Mouse (Mus musculus): ENCODE data around the gene Tsc22d4.
A peak's percentile ranks its signal among the peaks of the same experiment; 100 is the strongest.

The Tsc22d4 gene

DNA sequence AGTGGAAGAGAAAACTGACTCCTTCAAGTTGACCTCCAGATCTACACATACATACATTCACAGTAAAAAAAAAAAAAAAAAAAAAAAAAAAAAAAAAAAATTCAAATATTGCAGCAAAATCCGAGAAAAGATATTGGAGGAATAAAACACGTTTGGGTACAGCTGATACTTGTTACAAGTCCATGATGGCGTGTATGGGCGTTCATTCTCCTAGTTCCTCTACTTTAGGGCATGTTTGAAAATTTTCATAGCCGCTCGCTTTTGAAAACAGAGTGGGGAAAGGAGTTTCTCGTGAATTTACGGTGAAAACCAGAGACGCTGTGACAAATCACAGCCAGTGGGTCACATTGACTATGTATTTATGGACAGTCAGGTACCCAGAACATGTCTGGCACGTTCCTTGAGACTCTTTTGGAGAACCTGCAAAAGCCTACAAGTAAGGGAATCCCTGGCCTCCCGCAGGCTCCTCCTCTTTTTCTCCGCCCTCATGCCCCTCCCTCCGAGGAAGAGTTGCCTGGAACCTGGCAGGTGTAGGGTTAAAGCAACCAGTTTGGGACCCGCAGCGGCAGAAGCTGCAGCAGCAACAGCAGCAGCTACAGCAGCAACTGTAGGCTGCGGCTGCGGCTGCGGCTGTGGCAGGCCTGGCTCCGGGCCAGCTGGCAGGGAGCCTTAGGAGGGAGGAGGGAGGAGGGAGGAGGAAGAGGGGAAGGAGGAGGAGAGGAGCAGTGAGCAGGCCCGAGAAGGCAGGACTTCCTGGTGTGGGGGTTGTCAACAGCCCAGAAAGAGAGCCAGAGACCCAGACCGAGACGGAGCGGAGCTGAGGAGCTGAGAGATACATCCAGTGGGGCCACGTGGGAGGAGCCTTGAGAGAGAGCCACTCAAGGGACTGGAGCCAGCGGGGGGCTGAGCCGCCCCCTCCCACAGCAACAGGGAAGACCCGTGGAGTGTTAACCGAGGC is at the start of gene Tsc22d4:
Gene Tsc22d4, plus strand, starts transcription at position 517 of the 958 bp plus-strand sequence.
- peak; percentile 93 to 96 for DNase-seq

GRCm38 (mm10) chr5:137695930-137696329 is 49.6 kb upstream of the Tsc22d4 start:
- DNase-seq = no peak

- DNase-seq = peak in 1 of 2 experiments; percentile 65
Observed at GRCm38 (mm10) chr5:137699080-137699479, 46.5 kb upstream of the Tsc22d4 start.

DNA sequence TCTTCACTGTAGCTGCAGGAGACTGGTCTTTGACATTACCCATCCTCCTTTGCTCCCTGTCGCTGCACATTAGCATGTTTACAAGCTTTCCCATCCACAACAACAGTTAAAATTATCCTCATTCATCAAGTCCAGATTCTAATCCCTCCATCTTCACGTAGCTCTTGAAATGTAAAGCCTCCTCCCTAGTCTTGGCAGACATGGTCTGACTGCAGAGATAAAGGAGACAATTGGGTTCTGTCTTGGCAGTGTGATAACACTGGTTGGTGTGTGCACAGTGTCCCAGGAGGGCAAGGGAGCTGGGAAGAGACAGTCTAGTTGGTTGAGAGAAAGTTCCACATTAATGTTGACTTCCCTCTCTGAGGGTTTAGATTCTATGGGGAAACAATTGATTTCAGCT is 45.7 kb upstream of the Tsc22d4 start:
- no peak for DNase-seq

- DNase-seq = peak; percentile 62 to 71
Observed at GRCm38 (mm10) chr5:137705242-137705641, 40.3 kb upstream of the Tsc22d4 start.

DNA sequence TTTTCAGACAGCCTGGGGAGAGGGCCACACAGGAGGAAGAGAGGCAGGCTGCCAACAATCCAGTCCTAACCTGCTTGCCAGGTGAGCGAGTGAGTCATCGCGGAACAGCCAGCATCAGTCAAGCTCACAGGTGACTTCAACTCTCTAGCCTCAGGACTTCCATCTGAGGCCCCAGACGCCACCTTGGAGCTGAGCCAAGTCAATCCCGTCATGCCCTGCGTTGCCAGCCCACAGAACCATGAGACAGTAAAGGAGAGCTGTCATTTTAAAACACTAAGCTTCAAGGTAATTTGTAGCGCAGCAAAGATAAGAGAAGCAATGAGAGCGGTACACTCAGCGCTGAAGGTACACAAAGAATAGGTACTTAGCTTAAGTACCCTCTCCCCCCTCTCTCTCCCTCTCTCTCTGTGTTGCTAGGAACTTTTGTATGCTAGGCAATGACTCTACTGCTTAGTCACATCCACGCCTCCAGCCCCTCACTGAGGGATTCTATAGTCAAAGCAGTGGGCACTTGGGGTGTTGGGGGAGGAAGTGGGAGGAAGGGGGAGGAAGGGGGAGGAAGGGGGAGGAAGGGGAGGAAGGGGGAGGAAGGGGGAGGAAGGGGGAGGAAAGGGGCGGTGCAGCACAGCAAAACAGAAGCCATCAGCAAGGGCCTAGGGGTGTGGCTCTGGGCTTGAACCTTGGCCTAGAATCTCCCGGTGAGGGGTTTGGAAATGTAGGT is 38.5 kb upstream of the Tsc22d4 start:
- DNase-seq = peak; percentile 82 to 88

DNA sequence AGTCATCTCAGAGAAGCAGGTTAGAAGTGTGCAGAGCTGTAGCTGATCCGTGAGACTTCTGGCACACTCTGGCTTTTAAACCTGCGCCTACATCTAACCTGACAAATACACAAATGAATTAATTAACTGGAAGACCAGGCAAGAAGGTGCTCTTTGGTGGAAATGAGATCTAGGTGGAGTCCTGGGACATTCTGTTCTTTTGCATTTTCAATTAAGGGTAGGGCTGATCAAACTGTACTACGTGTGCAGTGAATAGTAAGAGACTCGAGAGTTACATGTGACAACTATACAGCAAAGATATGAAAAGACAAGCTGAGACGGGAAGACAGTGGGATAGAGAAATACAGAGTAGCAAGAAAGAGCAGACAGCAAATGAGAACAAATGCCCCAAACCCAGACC is 32.1 kb upstream of the Tsc22d4 start:
- no peak for DNase-seq

GRCm38 (mm10) chr5:137715685-137716084 is 29.8 kb upstream of the Tsc22d4 start:
- no peak for DNase-seq

DNA sequence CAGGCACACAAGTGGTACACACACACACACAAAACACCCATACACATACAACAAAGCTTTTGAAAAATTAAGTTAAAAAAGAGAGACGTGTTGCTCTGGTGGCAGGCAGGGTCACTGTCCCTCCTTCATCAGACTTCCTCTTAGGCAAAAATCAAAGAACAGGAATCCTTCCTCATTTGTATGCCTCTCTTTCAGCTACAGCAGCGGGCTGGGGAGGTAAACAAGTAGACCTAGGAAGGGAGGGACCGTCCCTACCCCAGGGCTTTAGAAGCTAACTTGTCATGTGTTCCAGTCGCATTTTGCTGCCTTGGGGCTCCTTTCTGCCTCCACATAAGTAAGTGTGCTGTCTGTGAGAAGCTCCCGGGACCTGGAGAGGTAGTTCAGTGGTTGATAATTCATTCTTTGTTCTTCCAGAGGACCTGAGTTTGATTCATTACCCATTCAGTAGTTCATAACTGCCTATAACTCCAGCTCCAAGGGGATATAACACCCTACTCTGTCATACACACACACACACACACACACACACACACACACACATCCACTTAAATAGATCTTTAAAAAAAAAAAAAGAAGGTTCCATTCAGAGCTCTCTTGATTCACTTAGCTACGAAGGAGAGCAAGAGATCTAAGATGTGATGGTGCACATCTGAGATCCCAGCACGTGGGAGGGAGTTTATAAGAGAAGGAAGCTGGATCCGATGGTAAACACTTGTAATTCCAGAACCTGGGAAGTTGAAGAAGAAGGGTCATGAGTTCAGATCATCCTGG is 27.3 kb upstream of the Tsc22d4 start:
- DNase-seq = no peak

GRCm38 (mm10) chr5:137719088-137719487 is 26.4 kb upstream of the Tsc22d4 start:
- no peak for DNase-seq

- peak; percentile 72 to 84 for DNase-seq
Observed at GRCm38 (mm10) chr5:137720558-137721164, 24.9 kb upstream of the Tsc22d4 start.

- DNase-seq = no peak
Observed at GRCm38 (mm10) chr5:137723840-137724239, 21.7 kb upstream of the Tsc22d4 start.

DNA sequence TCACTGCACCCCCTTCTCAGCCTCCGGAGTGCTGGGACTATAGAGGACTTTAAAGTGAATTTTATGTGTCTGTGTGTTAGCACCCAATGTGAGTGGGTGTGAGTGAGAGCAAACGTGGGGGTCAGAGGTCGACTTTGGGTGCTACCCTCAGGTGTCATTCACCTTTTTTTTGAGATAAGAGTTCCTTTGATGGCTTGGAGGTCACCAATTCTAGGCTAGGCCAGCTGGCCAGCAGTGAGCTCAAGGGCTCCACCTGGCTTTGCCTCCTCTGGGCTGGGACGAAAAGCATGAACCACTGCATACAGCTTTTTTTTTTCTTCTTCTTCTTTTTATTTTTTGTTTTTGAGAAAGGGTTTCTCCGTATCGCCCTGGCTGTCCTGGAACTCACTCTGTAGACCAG is 18.8 kb upstream of the Tsc22d4 start:
- no peak for DNase-seq

DNA sequence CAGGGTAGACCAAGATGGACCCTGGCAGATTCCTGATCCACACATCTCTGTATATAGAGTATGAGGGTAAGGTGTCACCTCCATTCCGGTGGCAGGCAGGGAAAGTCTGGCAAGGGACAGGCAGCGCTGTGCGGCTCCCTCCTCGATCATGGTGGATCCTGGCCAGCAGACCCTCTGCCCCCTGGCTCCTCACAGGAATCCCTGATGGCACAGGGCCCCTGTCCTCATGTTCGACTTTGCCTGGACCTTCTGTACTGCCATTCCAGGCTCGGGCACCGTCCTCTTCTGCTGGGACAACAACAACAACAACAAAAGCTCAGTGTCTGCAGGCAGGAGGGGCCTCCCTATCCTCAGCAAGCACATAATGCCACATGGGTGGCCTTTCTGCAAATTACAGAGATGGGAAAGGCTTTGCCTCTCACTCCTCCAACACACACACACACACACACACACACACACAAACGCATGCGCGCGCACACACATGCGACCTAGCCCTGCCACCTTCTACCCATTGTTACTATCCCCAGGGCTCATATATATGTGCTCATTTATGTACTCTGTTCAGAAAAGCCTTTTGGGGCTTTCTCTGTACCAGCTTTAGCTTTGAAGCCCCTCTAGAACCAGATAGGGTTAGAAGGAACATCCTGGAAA is 11.8 kb upstream of the Tsc22d4 start:
- DNase-seq = no peak

GRCm38 (mm10) chr5:137734289-137735061 is 11.1 kb upstream of the Tsc22d4 start:
- DNase-seq = peak in 1 of 2 experiments; percentile 26

DNA sequence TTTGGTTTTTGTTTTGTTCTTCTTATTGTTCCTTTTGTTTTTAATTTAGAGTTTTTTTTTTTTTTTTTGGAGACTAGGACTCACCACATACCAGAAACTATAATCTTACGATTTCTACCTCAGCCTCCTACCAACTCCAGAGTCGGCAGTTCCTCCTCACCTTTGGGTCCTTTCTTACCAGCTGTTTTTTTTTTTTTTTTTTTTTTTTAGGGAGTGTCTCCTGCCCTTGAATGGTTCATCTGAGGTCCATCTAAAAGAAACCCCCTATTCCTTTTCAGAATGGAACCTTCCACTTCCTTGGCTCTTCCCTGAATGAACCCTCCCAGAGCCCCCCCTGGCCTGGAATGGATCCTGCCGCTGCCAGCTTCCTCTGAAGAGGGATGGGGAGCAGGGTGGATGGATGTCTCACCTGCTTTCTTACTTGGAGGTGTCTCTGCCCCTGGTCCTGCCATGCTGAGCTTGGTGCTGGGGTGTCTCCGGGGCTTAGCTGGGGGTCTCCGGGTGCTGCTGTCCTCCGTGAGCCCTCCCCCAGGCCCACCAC is 8.1 kb upstream of the Tsc22d4 start:
- DNase-seq = no peak

- no peak for DNase-seq
Observed at GRCm38 (mm10) chr5:137738516-137738915, 7.0 kb upstream of the Tsc22d4 start.

DNA sequence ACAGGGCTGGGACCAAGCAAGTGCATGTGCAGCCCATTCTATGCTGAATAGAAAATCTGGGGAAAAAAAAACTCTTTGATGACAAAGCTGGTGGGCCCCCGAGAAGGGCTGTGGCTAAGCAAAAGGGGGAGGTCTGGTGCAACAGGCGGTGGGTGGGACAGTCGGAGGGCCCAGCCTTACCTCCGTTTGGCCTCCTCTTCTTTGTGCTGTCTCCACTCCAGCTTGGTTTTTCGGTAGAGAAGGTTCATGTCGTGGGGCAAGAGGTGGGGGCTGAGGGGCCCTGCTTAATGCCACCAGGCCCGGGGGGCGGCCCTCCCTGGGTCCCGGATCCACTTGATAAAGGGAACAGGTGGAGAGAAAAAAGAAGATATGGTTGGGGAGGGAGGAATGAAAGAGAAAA is 6.1 kb upstream of the Tsc22d4 start:
- DNase-seq = peak in 1 of 2 experiments; percentile 53

GRCm38 (mm10) chr5:137740506-137740905 is 5.0 kb upstream of the Tsc22d4 start:
- DNase-seq = no peak

DNA sequence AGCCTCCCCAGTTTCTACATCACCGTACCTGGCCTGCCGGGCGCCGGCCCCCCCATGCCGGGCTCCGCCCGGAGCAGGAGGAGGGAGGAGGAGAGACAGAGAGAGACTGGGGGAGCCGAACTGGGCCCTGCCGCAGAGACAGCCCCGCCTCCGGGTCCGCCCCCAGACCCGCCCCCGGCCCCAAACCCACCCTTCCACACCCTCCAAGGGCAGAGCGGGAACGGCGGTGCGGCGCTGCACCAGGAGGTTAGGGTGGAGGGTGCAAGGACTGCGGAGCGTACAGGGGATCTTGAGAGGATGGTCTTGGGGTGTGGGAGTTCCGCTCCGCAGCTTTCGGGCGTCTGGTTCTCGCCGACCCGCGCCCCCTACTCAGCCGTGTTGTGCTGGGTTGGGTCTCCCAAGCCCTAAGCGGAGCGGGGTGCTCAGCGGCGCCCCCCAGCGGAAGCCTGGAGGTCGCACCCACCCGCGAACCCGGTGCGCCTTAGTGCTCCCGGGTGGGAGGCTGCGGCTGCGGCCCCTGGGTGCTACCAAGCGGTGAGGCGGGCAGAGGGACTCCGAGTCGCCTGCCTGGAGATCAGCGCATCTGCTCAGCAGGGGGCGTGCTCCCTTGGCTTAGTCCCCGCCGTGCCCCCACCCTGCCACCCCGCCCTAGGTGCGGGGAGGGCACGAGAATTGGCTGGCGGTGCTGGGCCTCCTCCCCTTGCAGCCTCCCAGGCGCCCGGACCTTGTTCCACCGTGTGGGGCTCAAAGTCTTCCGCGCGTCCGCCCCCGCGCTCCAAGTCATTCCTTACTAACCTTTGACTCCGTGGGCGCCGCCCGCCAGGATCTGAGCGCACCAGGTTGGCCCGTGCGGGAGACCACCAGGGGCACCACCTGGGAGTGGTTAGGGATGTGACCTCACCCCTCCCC is 4.3 kb upstream of the Tsc22d4 start, which contains the start of gene Nyap1:
Gene Nyap1, minus strand, starts transcription at position 585 of the 909 bp plus-strand sequence.
- DNase-seq = peak; percentile 95
